Mouse (Mus musculus) ES-CJ7 (cell line): ENCODE measurements around the gene a.

ENCODE experiments used
- DNase-seq: peaks from one replicate; pipeline ENCODE4 v3.0.0; 2011; ENCODE audit warnings: low read depth, low spot score

a gene

GRCm38 (mm10) chr2:154790656-154791483, at the start of gene a, which contains the start of gene Raly:
Gene a (plus strand): TSS chr2:154791402.
Gene Raly (plus strand): TSS chr2:154791096.
- peak; percentile 99 for DNase-seq

GRCm38 (mm10) chr2:154742911-154743819, 48.0 kb upstream of the a start:
- no peak for DNase-seq

GRCm38 (mm10) chr2:154743915-154744314, 47.3 kb upstream of the a start:
- no peak for DNase-seq

- peak; percentile 33 for DNase-seq
These were observed 42.8 kb upstream of the a start for GRCm38 (mm10) chr2:154748383-154748782.

DNA sequence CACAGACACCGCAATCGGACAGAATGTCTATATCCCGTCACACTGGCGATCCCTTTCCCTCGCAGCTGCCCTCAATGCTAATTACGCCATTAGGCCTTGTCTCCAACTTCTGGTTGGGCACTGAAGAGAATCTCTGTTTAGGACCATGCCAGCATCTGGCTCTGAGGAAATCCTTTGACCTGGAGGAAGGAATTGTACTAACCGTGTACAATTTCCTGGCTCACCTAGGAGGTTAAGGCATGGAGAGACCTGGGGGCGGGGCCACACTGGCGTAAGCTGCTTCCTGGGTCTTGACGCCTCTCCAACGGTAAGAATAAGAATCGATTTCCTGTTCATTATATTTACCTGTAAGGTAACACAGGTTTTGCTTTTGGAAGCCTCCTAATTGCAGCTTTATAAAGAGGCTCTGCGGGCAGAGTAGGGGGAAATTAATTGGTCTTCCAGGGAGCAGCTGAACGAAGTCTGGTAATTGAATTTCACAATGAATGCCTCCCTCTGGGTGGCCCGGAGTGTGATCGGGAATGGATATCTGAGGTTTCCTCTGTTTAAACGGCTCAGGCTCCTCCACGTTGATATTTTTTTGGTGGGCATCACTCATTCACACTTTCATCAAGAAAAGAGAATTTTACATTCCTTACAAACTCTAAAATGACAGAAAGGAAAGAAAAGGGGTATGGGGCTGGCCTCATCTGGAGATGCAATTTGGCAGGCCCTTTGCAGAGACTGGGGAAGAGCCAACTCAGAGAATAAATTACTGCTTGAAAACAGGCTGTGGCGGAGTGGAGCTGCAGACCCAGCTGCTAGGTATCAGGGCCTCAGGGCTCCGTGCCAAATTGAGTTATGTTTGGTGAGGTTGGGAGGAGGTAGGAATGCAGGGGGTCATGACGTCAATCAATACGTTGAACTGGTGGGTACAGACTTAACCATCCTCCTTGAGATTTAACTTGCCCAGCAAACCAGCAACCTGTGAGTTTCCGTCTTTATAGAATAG, 41.9 kb upstream of the a start:
- DNase-seq: no peak

DNA sequence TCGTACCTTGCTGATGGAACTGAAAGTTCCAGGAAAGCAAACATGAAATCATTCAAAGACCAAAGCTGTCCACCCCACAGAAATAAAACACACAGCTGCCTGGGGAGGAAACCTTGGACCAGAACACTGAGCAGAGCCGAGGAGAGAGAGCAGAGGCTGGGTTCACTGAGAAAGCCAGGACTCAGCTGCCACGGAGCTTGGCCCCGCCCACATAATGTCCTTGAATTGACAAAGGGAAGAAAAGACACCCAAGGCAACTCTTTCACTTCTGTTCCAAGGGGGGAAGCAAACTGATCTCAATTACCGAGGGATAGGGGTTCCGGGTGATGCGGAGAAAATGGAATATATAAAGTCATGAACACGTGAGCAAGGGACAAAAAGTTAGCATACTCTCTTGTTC, 39.3 kb upstream of the a start:
- peak; percentile 64 for DNase-seq

GRCm38 (mm10) chr2:154754068-154754560, 37.1 kb upstream of the a start:
- DNase-seq: no peak

- peak; percentile 44 for DNase-seq
These were observed 35.4 kb upstream of the a start for GRCm38 (mm10) chr2:154755791-154756190.

DNA sequence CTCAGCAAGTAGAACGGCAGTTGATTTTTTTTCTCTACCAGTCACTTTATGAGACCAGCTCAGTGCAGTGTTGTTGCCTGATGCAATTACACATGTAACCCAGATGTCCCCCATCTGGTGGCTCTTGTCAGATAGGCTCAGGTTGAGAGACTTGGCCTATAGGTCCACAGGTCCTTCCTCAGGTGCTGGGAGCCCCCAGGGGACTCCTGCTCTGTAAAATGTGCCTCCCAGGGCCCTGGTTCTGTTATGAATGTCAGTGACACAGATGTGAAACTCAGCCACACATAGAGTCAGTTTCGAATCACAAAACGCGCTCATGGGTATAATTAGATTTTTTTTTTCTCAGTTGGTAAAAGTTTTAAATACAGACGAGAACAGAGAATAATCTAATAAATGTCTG, 33.5 kb upstream of the a start:
- no peak for DNase-seq

DNA sequence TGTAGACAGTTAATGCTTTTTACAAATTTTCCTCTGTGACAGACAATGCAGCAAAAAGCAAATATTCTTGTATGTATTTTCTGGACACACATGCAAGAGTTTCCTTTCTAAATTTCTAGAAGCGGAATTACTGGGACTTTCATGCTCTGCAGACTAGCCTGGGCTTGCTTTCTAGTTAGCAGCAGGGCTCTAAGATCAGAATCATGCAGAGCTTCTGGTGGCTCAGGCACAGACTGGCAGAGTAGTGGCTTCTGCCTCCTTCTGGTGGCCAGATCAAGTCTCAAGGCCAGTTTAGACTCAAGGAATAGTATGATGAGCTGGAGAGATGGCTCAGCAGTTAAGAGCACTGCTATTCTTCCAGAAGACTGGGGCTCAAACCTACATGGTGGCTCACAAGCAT, 32.7 kb upstream of the a start:
- no peak for DNase-seq

DNA sequence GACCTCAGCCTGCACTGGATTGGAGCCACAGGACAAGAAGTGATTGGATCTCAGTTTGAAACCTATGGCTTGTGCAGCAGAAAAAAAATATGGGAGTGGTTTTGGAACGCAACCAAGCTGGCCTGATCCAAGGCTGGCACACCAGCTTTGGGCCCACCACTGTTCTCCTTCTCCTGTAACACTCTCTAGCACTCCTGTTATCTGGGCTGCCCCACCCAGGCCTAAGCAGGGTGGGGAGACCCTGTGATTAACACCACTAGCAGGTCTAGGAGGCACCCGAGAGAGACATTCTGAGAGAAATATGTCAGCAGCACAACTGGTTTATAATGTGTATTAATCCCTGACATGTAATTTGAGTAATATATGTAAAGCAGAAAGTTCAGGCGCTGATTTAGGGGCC, 28.0 kb upstream of the a start:
- no peak for DNase-seq

DNA sequence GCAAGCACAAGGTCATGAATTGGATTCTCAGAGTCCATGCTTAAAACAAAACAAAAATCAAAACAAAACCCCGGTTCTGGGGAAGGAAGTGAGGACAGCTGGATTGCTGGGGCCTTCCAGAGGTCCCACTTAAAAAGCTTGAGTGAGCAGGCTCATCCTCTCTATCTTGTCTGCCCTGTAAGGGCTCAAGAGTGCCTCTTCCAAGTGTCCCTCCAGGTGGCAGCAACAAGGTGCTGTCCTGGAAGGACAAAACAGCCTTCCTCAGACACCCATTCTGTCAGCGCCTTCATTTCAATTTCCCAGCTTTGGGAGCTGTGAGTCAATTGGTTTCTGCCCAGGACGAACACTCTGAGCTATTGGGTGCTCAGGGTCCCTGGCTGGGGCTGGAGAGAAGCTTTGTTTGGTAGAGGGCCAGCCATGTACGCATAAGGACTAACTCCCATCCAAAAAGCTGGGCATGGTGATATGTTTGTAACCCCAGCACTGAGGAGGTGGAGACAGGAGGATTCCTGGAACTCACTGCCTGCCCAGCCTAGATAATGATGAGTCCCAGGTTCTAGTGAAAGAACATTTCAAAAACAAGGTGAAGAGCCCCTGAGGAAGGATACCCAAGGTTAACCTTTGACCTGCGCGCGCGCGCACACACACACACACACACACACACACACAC, 26.2 kb upstream of the a start:
- no peak for DNase-seq

DNA sequence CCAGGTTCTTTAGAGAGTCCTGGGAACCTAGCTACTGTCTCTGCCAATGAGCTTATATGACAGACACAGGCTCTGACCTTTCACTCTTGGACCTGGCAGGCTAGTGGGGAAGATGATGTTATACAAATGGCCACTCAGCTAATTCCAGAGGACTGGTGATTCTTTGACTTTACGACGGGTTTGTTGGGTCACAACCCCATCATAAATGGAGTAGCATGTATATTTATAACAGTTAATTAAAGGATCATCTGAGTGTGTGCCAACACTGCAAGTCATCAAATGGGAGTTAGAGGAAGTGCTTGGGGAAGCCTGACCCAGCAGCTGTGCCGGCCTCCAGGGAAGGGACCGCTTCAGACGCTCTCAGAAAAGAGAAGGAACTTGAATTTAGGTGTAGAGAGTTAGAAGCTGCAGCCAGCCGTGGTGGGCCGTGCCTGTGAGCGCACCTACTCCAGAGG, 25.6 kb upstream of the a start:
- no peak for DNase-seq

DNA sequence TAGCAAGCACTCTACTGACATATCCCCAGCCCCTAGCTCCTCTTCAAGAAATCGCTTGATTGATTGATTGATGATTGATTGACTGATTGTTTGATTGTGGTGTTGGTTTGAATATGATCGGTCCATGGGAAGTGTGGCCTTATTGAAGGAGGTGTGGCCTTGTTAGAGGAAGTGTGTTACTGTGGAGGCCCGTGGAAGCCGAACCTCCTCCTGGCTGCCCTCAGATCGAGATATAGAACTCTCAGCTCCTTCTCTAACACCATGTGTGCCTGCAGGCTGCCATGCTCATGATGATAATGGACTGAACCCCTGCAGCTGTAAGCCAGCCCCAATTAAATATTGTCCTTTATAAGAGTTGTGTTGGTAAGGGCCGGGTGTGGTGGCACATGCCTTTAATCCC, 24.2 kb upstream of the a start:
- no peak for DNase-seq

DNA sequence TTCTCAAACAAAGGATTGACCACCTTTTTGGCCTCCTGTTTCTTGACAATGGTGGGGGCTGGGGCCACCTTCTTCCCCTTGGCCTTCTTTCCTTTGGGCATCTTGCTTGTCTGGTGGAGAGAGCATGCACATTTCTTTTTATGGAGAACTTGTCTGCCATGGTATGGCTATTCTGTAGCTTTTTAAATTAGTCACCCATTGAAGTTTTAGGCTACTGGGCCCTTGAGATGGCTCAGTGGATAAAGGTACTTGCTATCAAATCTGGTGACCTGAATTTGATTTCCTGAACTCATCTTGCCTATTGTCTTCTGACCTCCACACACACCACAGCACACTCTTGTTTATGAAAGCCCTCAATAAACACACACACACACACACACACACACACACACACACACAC, 21.3 kb upstream of the a start, which contains the start of gene Gm14214:
Gene Gm14214, minus strand, starts transcription at position 101 of the 400 bp plus-strand sequence.
- no peak for DNase-seq

DNA sequence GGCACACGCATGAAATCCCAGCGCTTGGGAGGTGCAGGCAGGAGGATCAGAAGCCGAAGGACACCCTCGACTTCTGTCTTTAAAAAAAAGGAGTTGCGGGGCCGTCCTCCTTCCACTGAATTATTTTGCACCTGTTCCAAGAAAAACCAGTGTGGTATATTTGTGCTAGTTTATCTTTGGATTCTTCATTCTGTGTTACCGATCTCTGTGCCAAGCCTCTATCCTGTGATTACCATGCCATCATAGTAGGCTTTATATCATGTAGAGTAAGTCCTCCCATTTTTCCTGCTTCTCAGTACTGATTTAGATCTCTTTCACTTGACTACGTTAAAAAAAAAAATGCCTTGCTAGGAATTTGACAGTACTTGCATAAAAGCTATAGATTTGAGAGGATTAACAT, 19.6 kb upstream of the a start:
- DNase-seq: no peak

GRCm38 (mm10) chr2:154774032-154774431, 17.2 kb upstream of the a start:
- DNase-seq: peak; percentile 72

- no peak for DNase-seq
These were observed 14.7 kb upstream of the a start for GRCm38 (mm10) chr2:154776496-154776895.

DNA sequence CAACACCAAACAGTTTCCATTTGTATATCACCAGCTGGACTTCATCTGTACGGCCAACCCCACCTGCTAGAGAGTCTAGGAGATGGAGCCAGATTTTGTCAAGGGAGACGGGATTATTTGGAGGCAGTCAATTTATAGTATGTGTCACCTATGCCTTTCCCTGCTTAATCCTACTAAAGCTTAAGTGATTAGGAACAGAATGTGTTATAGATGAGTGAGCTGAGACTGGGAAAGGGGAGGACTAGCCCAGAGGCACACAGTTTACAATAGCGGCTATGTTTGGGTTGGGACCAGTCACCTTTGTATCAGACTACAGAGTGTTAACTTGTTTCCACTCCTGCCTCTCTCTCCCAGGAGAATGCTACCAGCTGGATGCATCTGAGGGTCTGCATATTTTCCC, 11.6 kb upstream of the a start:
- DNase-seq: no peak

DNA sequence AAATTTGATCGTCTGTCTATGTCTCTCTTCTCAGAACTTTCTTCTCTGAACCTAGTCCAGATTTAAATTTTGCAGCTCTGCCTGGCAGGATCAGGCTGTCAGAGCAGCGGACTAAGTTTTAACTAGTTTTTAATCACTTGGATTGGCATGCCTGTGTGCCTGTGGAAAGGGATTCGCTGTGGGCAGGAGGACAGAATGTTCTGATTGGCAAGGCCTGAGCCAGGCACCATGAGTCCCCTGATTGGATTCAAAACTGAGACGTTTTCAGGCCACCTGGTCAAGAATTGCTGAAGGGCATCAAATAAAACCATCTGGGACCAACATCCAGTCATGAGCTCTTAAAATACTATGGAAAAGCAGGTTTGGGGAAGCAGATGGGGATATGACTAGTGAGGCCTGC, 8.8 kb upstream of the a start:
- DNase-seq: no peak
